Mouse (Mus musculus) lung, postnatal 10 days (tissue): ENCODE data around the gene Pex11b.
"Not testable (repeated sequence)": the region's sequence is repeated elsewhere in the genome, so short reads cannot be mapped to it uniquely, and the experiment has no call there.

Experiments used
- DNase-seq: peaks from one replicate; pipeline ENCODE4 v3.0.0; 2021

The Pex11b gene

GRCm38 (mm10) chr3:96678456-96678855 lies 43.3 kb downstream of the Pex11b start:
- DNase-seq, result no peak

GRCm38 (mm10) chr3:96679159-96679674 lies 44.0 kb downstream of the Pex11b start:
- DNase-seq, result no peak

- DNase-seq, result no peak
These were observed 45.2 kb downstream of the Pex11b start for GRCm38 (mm10) chr3:96680269-96680956.

GRCm38 (mm10) chr3:96683496-96683895 lies 48.3 kb downstream of the Pex11b start:
- no peak for DNase-seq

- no peak for DNase-seq
These were observed 49.1 kb downstream of the Pex11b start for GRCm38 (mm10) chr3:96684151-96684821.

- no peak for DNase-seq
These were observed 49.6 kb downstream of the Pex11b start for GRCm38 (mm10) chr3:96684822-96685156.

GRCm38 (mm10) chr3:96686057-96686456 lies 50.9 kb downstream of the Pex11b start:
- not testable (repeated sequence) for DNase-seq

- DNase-seq, result no peak
These were observed 53.7 kb downstream of the Pex11b start for GRCm38 (mm10) chr3:96688854-96689253.

- DNase-seq, result no peak
These were observed 55.1 kb downstream of the Pex11b start for GRCm38 (mm10) chr3:96690298-96690697.

- peak; percentile 81 for DNase-seq
These were observed 57.3 kb downstream of the Pex11b start for GRCm38 (mm10) chr3:96692506-96692905.

GRCm38 (mm10) chr3:96693579-96693978 lies 58.4 kb downstream of the Pex11b start:
- DNase-seq, result no peak
